Mouse (Mus musculus): ENCODE data around the gene Mettl22. TPM values are rescaled to one million over a fixed set of nuclear protein-coding genes. Genes with fewer than 3 reads are reported as not detected.

Mettl22 gene
- total RNA-seq, 2 experiments from 2014 or later = 2.9 to 4.5 TPM

Other genes starting within 250 kb of the Mettl22 start
- gene Tmem114, start 45.7 kb upstream of the Mettl22 start, total RNA-seq (2015) = not detected in 2 replicates
- gene Tmem114, start 45.7 kb upstream of the Mettl22 start, total RNA-seq (2017) = not detected in 2 replicates
- 0.02 TPM in 1 of 2 replicates, not detected in the other for gene Abat, start 42.6 kb downstream of the Mettl22 start, total RNA-seq (2015)
- 0.20 TPM in 1 of 2 replicates, not detected in the other for gene Abat, start 42.6 kb downstream of the Mettl22 start, total RNA-seq (2017)
- 44.8 and 52.5 TPM in 2 replicates for gene Pmm2, start 166.9 kb downstream of the Mettl22 start, total RNA-seq (2015)
- gene Pmm2, start 166.9 kb downstream of the Mettl22 start, total RNA-seq (2017) = 55.3 and 62.6 TPM in 2 replicates
- gene Tmem186, start 166.9 kb downstream of the Mettl22 start, total RNA-seq (2015) = 4.2 and 4.7 TPM in 2 replicates
- 6.6 and 8.0 TPM in 2 replicates for gene Tmem186, start 166.9 kb downstream of the Mettl22 start, total RNA-seq (2017)
- 18.1 and 21.9 TPM in 2 replicates for gene Carhsp1, start 201.4 kb downstream of the Mettl22 start, total RNA-seq (2015)
- 27.1 and 29.6 TPM in 2 replicates for gene Carhsp1, start 201.4 kb downstream of the Mettl22 start, total RNA-seq (2017)
- gene Gm5767, start 210.0 kb downstream of the Mettl22 start, total RNA-seq (2015) = not detected in 2 replicates
- gene Gm5767, start 210.0 kb downstream of the Mettl22 start, total RNA-seq (2017) = not detected in 2 replicates